Mouse (Mus musculus): ENCODE data around the gene Mettl21e. TPM values are rescaled to one million over a fixed set of nuclear protein-coding genes. Genes with fewer than 3 reads are reported as not detected.

The Mettl21e gene
- polyA plus RNA-seq (2012; rRNA removed), result not detected in 2 replicates

DNA sequence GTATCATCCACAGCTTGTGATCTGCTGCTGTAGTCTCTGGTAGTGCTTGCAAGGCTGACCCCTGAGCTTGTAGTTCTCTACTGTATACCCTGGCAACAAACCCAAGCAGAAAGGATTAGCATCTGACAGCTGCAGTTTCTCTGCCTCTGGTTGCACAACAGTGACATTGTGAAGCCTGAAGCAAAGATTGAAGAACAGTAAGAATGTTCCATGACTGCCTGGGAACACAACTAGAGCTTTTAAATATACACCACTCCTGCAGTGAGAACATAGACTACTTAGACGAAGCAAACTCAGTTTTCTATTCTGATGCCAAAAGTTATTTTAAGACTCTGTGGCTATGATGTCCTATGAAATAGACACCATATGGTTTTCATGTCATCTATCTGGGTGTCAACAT, at the start of gene Mettl21e:
Mettl21e (minus strand) TSS at position 86 of the 400 bp plus-strand sequence.

Other genes with a start within 250 kb of the Mettl21e start
- not detected in 2 replicates for gene Mettl21c, start 198.9 kb downstream of the Mettl21e start, polyA plus RNA-seq (2012; rRNA removed)
- not detected in 2 replicates for gene Gm8251, start 157.0 kb downstream of the Mettl21e start, polyA plus RNA-seq (2012; rRNA removed)
- 2.7 and 4.5 TPM in 2 replicates for gene Tex30, start 116.5 kb downstream of the Mettl21e start, polyA plus RNA-seq (2012; rRNA removed)
- gene Kdelc1, start 100.2 kb downstream of the Mettl21e start, polyA plus RNA-seq (2012; rRNA removed), result 12.3 and 12.5 TPM in 2 replicates
- 3.3 and 4.1 TPM in 2 replicates for gene Bivm, start 100.0 kb downstream of the Mettl21e start, polyA plus RNA-seq (2012; rRNA removed)
- gene Ercc5, start 71.2 kb downstream of the Mettl21e start, polyA plus RNA-seq (2012; rRNA removed), result 3.2 and 4.1 TPM in 2 replicates

All from colon, adult 2 months (tissue).